Mouse (Mus musculus): ENCODE results near the gene Clec4g. TPM values are rescaled to one million over a fixed set of nuclear protein-coding genes. Genes with fewer than 3 reads are reported as not detected.

Gene Clec4g
- total and polyA plus RNA-seq, 3 experiments: not detected

DNA sequence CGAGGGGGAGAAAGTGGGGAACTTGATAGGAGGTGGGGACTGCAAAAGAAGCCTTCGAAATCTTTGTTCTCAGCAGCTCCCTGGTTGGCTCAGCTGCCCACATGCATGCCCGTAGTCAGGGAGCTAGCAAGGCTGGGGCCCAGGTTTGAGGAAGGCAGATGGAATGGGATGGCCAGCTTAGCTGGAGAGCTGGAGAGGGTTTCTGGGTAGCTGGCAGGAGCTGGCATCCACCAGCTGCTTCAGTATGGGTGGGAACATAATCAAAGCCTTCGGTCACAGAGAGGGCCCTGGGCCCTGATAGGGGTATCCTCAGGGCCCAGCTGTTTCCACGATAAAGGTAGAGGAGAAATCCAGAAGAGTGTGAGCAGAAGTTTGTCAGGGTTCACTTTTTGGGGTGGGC, 38.0 kb downstream of the Clec4g start:
- dilution Hi-C loops (cut with MboI; ENCODE audit: extremely low pct_ligation_motif_present, extremely low pct_unique_long_range_greater_than_20kb, low sequenced_read_pairs): no loop called here

DNA sequence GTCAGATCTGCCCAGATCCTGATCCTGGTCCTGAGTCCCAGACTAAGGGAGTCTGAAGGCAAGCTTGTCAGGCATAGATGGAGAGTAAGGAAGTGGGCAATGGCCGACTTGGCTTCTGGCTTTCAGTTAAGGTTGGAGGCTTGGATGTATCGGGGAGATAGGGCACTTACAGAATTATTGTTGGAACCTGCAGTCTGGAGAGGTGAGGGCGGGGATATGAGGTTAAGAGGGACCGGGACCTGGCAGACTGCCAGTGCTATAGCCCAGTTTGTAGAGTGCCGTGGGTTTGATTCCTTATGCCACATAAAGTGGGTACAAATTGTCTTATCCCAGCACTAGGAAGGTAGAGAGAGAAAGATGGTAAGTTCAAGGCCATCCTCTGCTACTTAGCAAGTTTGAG, 40.8 kb downstream of the Clec4g start:
- Histone ChIP-seq H3K4me1 (ENCODE audit: control insufficient read depth in 1 of 2, insufficient read depth in 2 of 2) (peaks cover 5 to 53% of the 10 kb centered on the region in 2 experiments), H3K36me3 (replicated peaks in 1 of 2; ENCODE audit: control insufficient read depth in 1 of 2, insufficient read depth in 1 of 2, low read length in 1 of 2) (peaks cover 21 to 60% of the 10 kb centered on the region in 2 experiments), H3K27ac (ENCODE audit: insufficient read depth, low read depth) (no peak overlapping the region), H3K9me3 (replicated peaks; ENCODE audit: low read length) (no peaks in the 10 kb centered on the region), H3K4me2 (ENCODE audit: insufficient read depth, low read depth, poor library complexity, severe bottlenecking) (no peak overlapping the region), H3K27me3 (replicated peaks) (peaks cover 5% of the 10 kb centered on the region), H3K79me2 (replicated peaks; ENCODE audit: control insufficient read depth, extremely low read depth, insufficient read depth, poor library complexity, severe bottlenecking) (peaks cover 21% of the 10 kb centered on the region; the same call in 1 of the 2 replicates), H3K4me3 (replicated peaks in 1 of 3; ENCODE audit: low read depth in 2 of 3, low read length in 2 of 3, poor library complexity in 1 of 3) (no peak overlapping the region), H3K9ac (ENCODE audit: insufficient read depth, low read depth) (no peak overlapping the region)
- in situ Hi-C loops (cut with MboI; ENCODE audit: low pct_ligation_motif_present, low pct_unique_long_range_greater_than_20kb, low sequenced_read_pairs): loop anchor here (10.0 kb wide), 2 partner anchors 215 to 325 kb away; partner anchors contain the start of genes A430078G23Rik and Pex11g
- no peak for DNase-seq (ENCODE audit: extremely low read depth)
- TF ChIP-seq IRF4 (IDR thresholded peaks at IDR 0.05; ENCODE audit: low read depth, low read length) (no peak), MAZ (IDR thresholded peaks at IDR 0.05; ENCODE audit: low read depth, low read length) (no peak), ZNF384 (IDR thresholded peaks at IDR 0.05; ENCODE audit: low read depth, low read length) (no peak), UBTF (IDR thresholded peaks at IDR 0.05; ENCODE audit: low read depth, low read length) (no peak), RCOR1 (conservative IDR thresholded peaks at IDR 0.05; ENCODE audit: low read depth, low read length) (no peak), POLR2A (IDR thresholded peaks at IDR 0.05; ENCODE audit: low read depth, low read length) (no peak), ZMIZ1 (IDR thresholded peaks at IDR 0.05; ENCODE audit: low read depth, low read length) (no peak), CHD2 (IDR thresholded peaks at IDR 0.05; ENCODE audit: low read length) (no peak)
- dilution Hi-C loops (cut with MboI; ENCODE audit: extremely low pct_ligation_motif_present, extremely low pct_unique_long_range_greater_than_20kb, low sequenced_read_pairs): no loop called here

More for the DNA sequence above, 38.0 kb downstream of the Clec4g start:
- in situ Hi-C loops (cut with MboI; ENCODE audit: low pct_ligation_motif_present, low pct_unique_long_range_greater_than_20kb, low sequenced_read_pairs): no loop called here
- peaks cover 13% of the 10 kb centered on the region; the same call in 1 of the 2 replicates for H3K79me2 ChIP-seq (replicated peaks; ENCODE audit: control insufficient read depth, extremely low read depth, insufficient read depth, poor library complexity, severe bottlenecking)
- H3K4me3 ChIP-seq (replicated peaks in 1 of 3; ENCODE audit: low read depth in 2 of 3, low read length in 2 of 3, poor library complexity in 1 of 3): no peak overlapping the region
- H3K4me2 ChIP-seq (ENCODE audit: insufficient read depth, low read depth, poor library complexity, severe bottlenecking): no peak overlapping the region
- no peaks in the 10 kb centered on the region for H3K9me3 ChIP-seq (replicated peaks; ENCODE audit: low read length)
- no peak for DNase-seq (ENCODE audit: extremely low read depth)
- peaks cover 21 to 68% of the 10 kb centered on the region in 2 experiments for H3K4me1 ChIP-seq (ENCODE audit: control insufficient read depth in 1 of 2, insufficient read depth in 2 of 2)
- H3K9ac ChIP-seq (ENCODE audit: insufficient read depth, low read depth): no peak overlapping the region
- no peak overlapping the region for H3K27ac ChIP-seq (ENCODE audit: insufficient read depth, low read depth)
- TF ChIP-seq ZC3H11A (IDR thresholded peaks at IDR 0.05; ENCODE audit: low read depth, low read length): no peak
- TF ChIP-seq HCFC1 (IDR thresholded peaks at IDR 0.05; ENCODE audit: low read depth, low read length): no peak
- TF ChIP-seq BHLHE40 (IDR thresholded peaks at IDR 0.05; ENCODE audit: low read depth, low read length): no peak
- TF ChIP-seq TCF12 (IDR thresholded peaks at IDR 0.05; ENCODE audit: low read depth, low read length): no peak
- TF ChIP-seq JUND (conservative IDR thresholded peaks at IDR 0.05; ENCODE audit: low read depth, low read length): no peak
- no peak for TF ChIP-seq KAT2A (IDR thresholded peaks at IDR 0.05; ENCODE audit: insufficient replicate concordance, low read length)
- TF ChIP-seq POLR2AphosphoS2 (IDR thresholded peaks at IDR 0.05; ENCODE audit: low read depth, low read length): no peak
- no peak for TF ChIP-seq ZKSCAN1 (IDR thresholded peaks at IDR 0.05; ENCODE audit: borderline replicate concordance, low read depth, low read length)
- no peak for TF ChIP-seq JUN (IDR thresholded peaks at IDR 0.05; ENCODE audit: insufficient read depth, low read depth, low read length)
- H3K27me3 ChIP-seq (replicated peaks): no peaks in the 10 kb centered on the region
- peaks cover 21 to 63% of the 10 kb centered on the region in 2 experiments for H3K36me3 ChIP-seq (replicated peaks in 1 of 2; ENCODE audit: control insufficient read depth in 1 of 2, insufficient read depth in 1 of 2, low read length in 1 of 2)

Data from CH12.LX (cell line).